8 mouse cellular contexts compared by ENCODE assay signal in the genomic region with DNA sequence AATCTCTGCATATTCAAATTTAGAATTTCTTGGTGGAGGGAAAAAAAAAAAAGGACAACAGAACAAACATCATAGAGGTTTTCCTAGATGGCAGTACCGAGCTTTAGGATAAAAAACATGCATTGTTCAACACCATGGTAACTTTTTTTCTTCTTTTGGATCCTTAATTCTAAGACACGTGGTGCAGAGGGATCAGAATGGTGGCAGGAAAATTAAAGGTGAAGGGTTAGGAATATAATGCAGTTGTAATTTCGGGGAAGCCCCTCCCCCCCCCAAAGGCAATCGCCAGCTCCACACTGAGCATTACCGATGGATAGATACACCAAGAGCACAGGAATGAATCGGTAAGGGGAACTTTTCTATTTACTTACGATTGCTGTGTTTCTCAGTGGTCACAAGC. TPM values are rescaled to one million over a fixed set of nuclear protein-coding genes. Genes with fewer than 3 reads are reported as not detected.
DNase-seq lines count a peak whose midpoint lies in the region; ATAC-seq and TF ChIP-seq lines count a peak whose summit lies in the region.

No protein-coding gene starts in this region.

- no peak for TF ChIP-seq POLR2A in cortical plate, adult 2 months (IDR thresholded peaks at IDR 0.05; ENCODE audit: extremely low read depth, insufficient read depth, low read length)

- no peak for ATAC-seq in hindbrain, embryonic 13.5 days (ENCODE audit: low FRiP score)
- ATAC-seq in midbrain, embryonic 14.5 days (ENCODE audit: low FRiP score, low TSS enrichment), result no peak
- no peak for ATAC-seq in cerebellum, adult (ENCODE audit: insufficient number of reproducible peaks, low FRiP score, low TSS enrichment)

- H3K36me3 ChIP-seq in hindbrain, embryonic 13.5 days, result no peaks in the 10 kb centered on the region
- no peaks in the 10 kb centered on the region for H3K36me3 ChIP-seq in midbrain, embryonic 14.5 days (ENCODE audit: control insufficient read depth, insufficient read depth, low read length)

- H3K4me2 ChIP-seq in hindbrain, embryonic 13.5 days, result peak overlapping the region; percentile 92
- H3K4me2 ChIP-seq in midbrain, embryonic 14.5 days (ENCODE audit: low read length), result peak overlapping the region; percentile 86

- TF ChIP-seq CTCF in gastrocnemius, adult 2 months (IDR thresholded peaks at IDR 0.05), result no peak
- no peak for TF ChIP-seq CTCF in cortical plate, adult 2 months (IDR thresholded peaks at IDR 0.05; ENCODE audit: extremely low read depth, insufficient read depth, low read length)

- DNase-seq in gastrocnemius, adult 2 months, result no peak
- DNase-seq in gastrocnemius, postnatal 14 days, result no peak
- no peak for DNase-seq in midbrain, embryonic 14.5 days
- no peak for DNase-seq in gastrocnemius, adult 8-10 months (ENCODE audit: low spot score in 2 of 2)
- DNase-seq in c-Kit-positive CD71-positive TER-119-positive erythroid progenitor cells, embryonic 14.5 days (ENCODE audit: low spot score), result no peak

- intact Hi-C loops in gastrocnemius, adult 2 months (cut with DNase I), result loop anchor here (5.0 kb wide), 5 partner anchors 88 to 333 kb away; no protein-coding TSS in a partner anchor
- intact Hi-C loops in gastrocnemius, postnatal 14 days (cut with DNase I; ENCODE audit: low total_unique reads), result loop anchor here (5.0 to 10.0 kb wide), 2 partner anchors 280 to 292 kb away; no protein-coding TSS in a partner anchor

- H3K9me3 ChIP-seq in hindbrain, embryonic 13.5 days, result no peaks in the 10 kb centered on the region
- no peaks in the 10 kb centered on the region for H3K9me3 ChIP-seq in midbrain, embryonic 14.5 days (ENCODE audit: control insufficient read depth, low read length)

- 0% methylated on average over 7 of the region's 7 CpGs for WGBS in hindbrain, embryonic 13.5 days
- 0% methylated on average over 7 of the region's 7 CpGs for WGBS in midbrain, embryonic 14.5 days

- no peaks in the 10 kb centered on the region for H3K4me1 ChIP-seq in cortical plate, adult 2 months (ENCODE audit: control insufficient read depth, insufficient read depth, low read length)
- H3K4me1 ChIP-seq in hindbrain, embryonic 13.5 days (replicated peaks), result peaks cover 56% of the 10 kb centered on the region
- H3K4me1 ChIP-seq in midbrain, embryonic 14.5 days (ENCODE audit: control insufficient read depth, insufficient read depth, low read length), result peaks cover 40% of the 10 kb centered on the region

- H3K27ac ChIP-seq in gastrocnemius, adult 2 months, result peak overlapping the region; percentile 92
- H3K27ac ChIP-seq in cortical plate, adult 2 months (ENCODE audit: insufficient read depth, low read length), result no peak overlapping the region
- H3K27ac ChIP-seq in hindbrain, embryonic 13.5 days, result peak overlapping the region; percentile 95; the same call in 1 of the 2 replicates
- H3K27ac ChIP-seq in midbrain, embryonic 14.5 days (replicated peaks; ENCODE audit: low read depth, low read length), result peak overlapping the region; percentile 92; the same call in 1 of the 2 replicates

- peak overlapping the region; percentile 93 for H3K4me3 ChIP-seq in gastrocnemius, adult 2 months
- peak overlapping the region; percentile 38 for H3K4me3 ChIP-seq in cortical plate, adult 2 months (ENCODE audit: insufficient read depth, low read length)
- peak overlapping the region; percentile 79 for H3K4me3 ChIP-seq in hindbrain, embryonic 13.5 days
- peak overlapping the region; percentile 79 for H3K4me3 ChIP-seq in midbrain, embryonic 14.5 days (replicated peaks; ENCODE audit: low read depth, low read length)

- H3K9ac ChIP-seq in hindbrain, embryonic 13.5 days, result peak overlapping the region; percentile 92
- peak overlapping the region; percentile 86 for H3K9ac ChIP-seq in midbrain, embryonic 14.5 days (replicated peaks; ENCODE audit: low read length)

- peaks cover 13% of the 10 kb centered on the region; the same call in 1 of the 2 replicates for H3K27me3 ChIP-seq in hindbrain, embryonic 13.5 days
- H3K27me3 ChIP-seq in midbrain, embryonic 14.5 days (ENCODE audit: control insufficient read depth, insufficient read depth, low read length), result peaks cover 4% of the 10 kb centered on the region; the same call in 1 of the 2 replicates

RNA-seq across cellular contexts. Expression of gene Gas1, which starts 2.2 kb away (rescaled TPM):
- total RNA-seq in gastrocnemius, adult 2 months (2021), result 10 to 100 TPM; 11.2 to 18.6 TPM
- 10 to 100 TPM; 34.7 to 46.8 TPM for total RNA-seq in gastrocnemius, postnatal 14 days (2021)
- 9.3 and 10.3 TPM in 2 replicates for polyA plus RNA-seq in cortical plate, adult 2 months (2012; rRNA removed)
- polyA plus RNA-seq in hindbrain, embryonic 13.5 days (2015; fragmentation: Nextera tagmentation; extraction: Ambion mirVana), result 17.0 and 19.1 TPM in 2 replicates
- 13.8 and 24.2 TPM in 2 replicates for polyA plus RNA-seq in midbrain, embryonic 14.5 days (2014; fragmentation: Nextera tagmentation; extraction: Ambion mirVana)
- 10 to 100 TPM in 2 of 4 experiments, 1 to 10 TPM in 2; 6.8 to 11.9 (median 10.3) TPM for total RNA-seq in gastrocnemius, adult 8-10 months (2022)

Comparison
In these comparisons a context has a peak if more than half of its experiments do, and no peak if none do; other contexts are left out.
1. H3K4me3 ChIP-seq: peak in every context shown above with its lines; median percentile 93 in gastrocnemius, adult 2 months; 79 in hindbrain, embryonic 13.5 days; 79 in midbrain, embryonic 14.5 days; 38 in cortical plate, adult 2 months.